Mouse (Mus musculus): ENCODE results near the gene Fstl1. TPM values are rescaled to one million over a fixed set of nuclear protein-coding genes. Genes with fewer than 3 reads are reported as not detected.

Gene Fstl1
- polyA plus RNA-seq, 1 experiment, result 31.4 TPM

DNA sequence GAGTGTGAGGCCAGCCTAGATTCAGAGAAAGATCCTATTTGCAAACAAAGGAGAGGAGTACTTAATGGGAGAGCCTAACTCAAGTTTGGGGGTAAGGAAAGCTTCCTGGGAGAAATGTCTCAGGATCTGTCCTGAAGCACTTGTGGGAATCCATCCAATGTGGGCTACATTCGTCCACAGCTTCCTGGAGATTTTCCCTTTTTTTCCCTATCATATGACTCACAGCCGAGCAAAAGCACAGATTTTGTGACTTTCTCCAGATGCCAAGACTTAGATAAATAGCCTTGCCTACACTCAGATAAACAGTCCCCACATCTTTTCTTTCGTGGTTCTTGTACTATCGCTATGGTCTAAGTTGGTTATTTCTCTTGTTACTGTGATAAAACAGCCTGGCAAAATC, 34.4 kb upstream of the Fstl1 start:
- Histone ChIP-seq H3K27ac (ENCODE audit: control insufficient read depth, insufficient read depth, low read depth, low read length, poor library complexity) (no peak overlapping the region), H3K4me1 (ENCODE audit: control insufficient read depth, insufficient read depth, low read length) (no peaks in the 10 kb centered on the region), H3K4me3 (replicated peaks; ENCODE audit: control insufficient read depth, low read depth, low read length) (no peak overlapping the region)
- 80% methylated on average over 4 of the region's 4 CpGs for WGBS
- TF ChIP-seq CTCF (IDR thresholded peaks at IDR 0.05; ENCODE audit: control insufficient read depth, insufficient read depth, low read length) (no peak), POLR2A (IDR thresholded peaks at IDR 0.05; ENCODE audit: borderline replicate concordance, control insufficient read depth, low read depth, low read length) (no peak)

DNA sequence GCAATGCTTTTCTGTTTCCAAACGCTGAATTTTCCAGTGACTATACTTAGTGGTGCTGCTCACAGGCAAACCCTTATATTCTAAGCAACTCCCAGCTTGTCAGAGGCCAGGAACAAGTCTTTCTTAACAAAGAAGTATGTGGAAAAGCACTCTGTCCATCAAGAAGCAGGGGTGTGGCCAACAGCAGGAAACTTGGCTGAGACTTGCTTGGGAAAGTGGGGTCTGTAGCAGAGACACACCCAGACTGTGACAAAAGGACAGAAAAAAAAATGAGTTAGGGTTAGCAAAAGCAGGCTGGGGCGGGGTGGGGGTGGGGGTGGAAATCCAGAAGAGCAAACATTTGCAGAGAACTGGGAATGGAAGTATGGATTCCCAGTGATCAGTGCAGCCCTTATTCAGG, 23.8 kb upstream of the Fstl1 start:
- 37% methylated on average over 2 of the region's 2 CpGs for WGBS
- H3K4me3 ChIP-seq (replicated peaks; ENCODE audit: control insufficient read depth, low read depth, low read length), result no peak overlapping the region
- no peak for TF ChIP-seq CTCF (IDR thresholded peaks at IDR 0.05; ENCODE audit: control insufficient read depth, insufficient read depth, low read length)
- no peak for TF ChIP-seq POLR2A (IDR thresholded peaks at IDR 0.05; ENCODE audit: borderline replicate concordance, control insufficient read depth, low read depth, low read length)
- H3K4me1 ChIP-seq (ENCODE audit: control insufficient read depth, insufficient read depth, low read length), result no peaks in the 10 kb centered on the region
- H3K27ac ChIP-seq (ENCODE audit: control insufficient read depth, insufficient read depth, low read depth, low read length, poor library complexity), result no peak overlapping the region

DNA sequence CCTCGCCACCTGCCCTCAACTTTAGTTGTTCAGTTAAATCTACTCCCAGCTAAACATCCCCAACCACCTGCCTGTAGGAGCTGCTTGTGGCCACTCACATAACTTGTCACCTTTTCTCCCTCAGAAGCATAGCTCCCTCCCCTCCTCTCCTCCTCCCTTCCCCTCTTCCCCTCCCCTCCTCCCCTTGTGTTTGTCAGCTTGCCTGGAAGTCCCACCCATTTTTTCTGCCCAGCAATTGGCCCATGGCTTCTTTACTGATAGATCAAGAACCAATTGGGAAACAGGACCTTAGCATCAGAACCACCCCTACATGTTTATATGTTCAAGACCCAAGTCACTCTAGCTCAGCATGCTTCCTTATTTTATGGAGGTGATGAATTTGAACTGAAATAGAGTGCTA, 22.9 kb upstream of the Fstl1 start:
- no peak overlapping the region for H3K4me3 ChIP-seq (replicated peaks; ENCODE audit: control insufficient read depth, low read depth, low read length)
- no peaks in the 10 kb centered on the region for H3K4me1 ChIP-seq (ENCODE audit: control insufficient read depth, insufficient read depth, low read length)
- 65% methylated on average over 1 of the region's 1 CpGs for WGBS
- no peak overlapping the region for H3K27ac ChIP-seq (ENCODE audit: control insufficient read depth, insufficient read depth, low read depth, low read length, poor library complexity)
- no peak for TF ChIP-seq CTCF (IDR thresholded peaks at IDR 0.05; ENCODE audit: control insufficient read depth, insufficient read depth, low read length)
- TF ChIP-seq POLR2A (IDR thresholded peaks at IDR 0.05; ENCODE audit: borderline replicate concordance, control insufficient read depth, low read depth, low read length), result no peak

DNA sequence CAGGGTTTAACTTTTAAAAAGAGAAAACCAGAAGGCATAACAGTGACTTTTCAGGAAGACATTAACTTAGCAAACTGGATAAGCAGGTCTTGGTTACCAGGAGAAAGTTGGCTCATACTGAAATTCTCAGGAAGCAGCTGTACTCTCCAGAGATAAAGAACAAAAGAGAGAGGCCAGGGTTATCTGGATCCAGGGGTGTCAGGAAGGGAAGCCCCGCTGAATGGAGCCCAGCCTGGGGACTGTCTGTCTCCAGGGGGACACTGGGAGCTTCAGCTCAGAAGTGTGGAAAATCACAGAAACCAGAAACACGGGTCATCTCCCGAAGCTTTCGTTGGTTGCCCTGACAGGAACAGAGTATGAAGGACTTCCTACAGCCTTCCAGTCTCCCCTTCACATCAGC, 22.2 kb upstream of the Fstl1 start:
- no peak for TF ChIP-seq CTCF (IDR thresholded peaks at IDR 0.05; ENCODE audit: control insufficient read depth, insufficient read depth, low read length)
- WGBS, result 63% methylated on average over 4 of the region's 4 CpGs
- no peak overlapping the region for H3K4me3 ChIP-seq (replicated peaks; ENCODE audit: control insufficient read depth, low read depth, low read length)
- H3K27ac ChIP-seq (ENCODE audit: control insufficient read depth, insufficient read depth, low read depth, low read length, poor library complexity), result no peak overlapping the region
- no peaks in the 10 kb centered on the region for H3K4me1 ChIP-seq (ENCODE audit: control insufficient read depth, insufficient read depth, low read length)

DNA sequence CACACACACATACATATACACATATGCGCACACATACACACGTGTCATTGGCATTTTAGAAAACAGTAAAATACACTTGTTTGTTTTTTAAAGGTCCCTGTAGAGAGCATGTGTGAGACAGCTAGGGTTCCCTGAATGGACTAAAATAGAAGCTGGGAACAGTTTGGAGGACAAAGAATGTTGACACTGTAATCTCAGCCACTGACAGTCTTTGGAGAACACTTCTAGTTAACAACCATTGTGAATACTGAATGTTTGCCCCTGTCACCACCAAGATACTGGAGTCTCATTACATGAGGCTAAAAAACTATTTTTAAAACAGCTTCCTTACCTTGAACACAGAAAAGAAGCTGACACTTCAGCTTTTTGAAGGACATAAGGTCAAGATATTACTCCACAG, 19.4 kb upstream of the Fstl1 start:
- Histone ChIP-seq H3K4me3 (replicated peaks; ENCODE audit: control insufficient read depth, low read depth, low read length) (no peak overlapping the region), H3K27ac (ENCODE audit: control insufficient read depth, insufficient read depth, low read depth, low read length, poor library complexity) (no peak overlapping the region), H3K4me1 (ENCODE audit: control insufficient read depth, insufficient read depth, low read length) (no peaks in the 10 kb centered on the region)
- TF ChIP-seq CTCF (IDR thresholded peaks at IDR 0.05; ENCODE audit: control insufficient read depth, insufficient read depth, low read length) (no peak), POLR2A (IDR thresholded peaks at IDR 0.05; ENCODE audit: borderline replicate concordance, control insufficient read depth, low read depth, low read length) (no peak)
- 90% methylated on average over 2 of the region's 2 CpGs for WGBS

DNA sequence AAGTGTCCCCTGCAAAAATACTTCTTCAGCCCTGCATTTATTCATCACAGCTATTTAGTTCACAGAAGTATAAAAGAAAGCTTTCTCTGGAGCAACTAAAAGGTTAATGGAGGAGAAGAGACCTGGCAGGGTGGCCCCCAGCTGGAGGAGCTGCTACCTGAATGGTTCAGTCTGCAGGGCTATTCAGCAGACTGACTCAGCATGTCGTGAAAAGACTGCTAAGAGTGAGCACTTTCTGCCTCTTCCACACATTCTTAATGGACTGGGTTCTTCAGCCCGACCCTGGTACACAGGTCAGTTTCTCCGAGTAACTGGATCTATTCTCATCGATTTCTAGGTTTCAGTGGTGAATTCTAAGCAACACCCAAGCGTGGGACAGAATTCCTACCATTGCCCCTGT, 12.9 kb upstream of the Fstl1 start:
- Histone ChIP-seq H3K4me3 (replicated peaks; ENCODE audit: control insufficient read depth, low read depth, low read length) (no peak overlapping the region), H3K4me1 (ENCODE audit: control insufficient read depth, insufficient read depth, low read length) (no peaks in the 10 kb centered on the region), H3K27ac (ENCODE audit: control insufficient read depth, insufficient read depth, low read depth, low read length, poor library complexity) (no peak overlapping the region)
- 52% methylated on average over 5 of the region's 5 CpGs for WGBS
- no peak for TF ChIP-seq CTCF (IDR thresholded peaks at IDR 0.05; ENCODE audit: control insufficient read depth, insufficient read depth, low read length)

DNA sequence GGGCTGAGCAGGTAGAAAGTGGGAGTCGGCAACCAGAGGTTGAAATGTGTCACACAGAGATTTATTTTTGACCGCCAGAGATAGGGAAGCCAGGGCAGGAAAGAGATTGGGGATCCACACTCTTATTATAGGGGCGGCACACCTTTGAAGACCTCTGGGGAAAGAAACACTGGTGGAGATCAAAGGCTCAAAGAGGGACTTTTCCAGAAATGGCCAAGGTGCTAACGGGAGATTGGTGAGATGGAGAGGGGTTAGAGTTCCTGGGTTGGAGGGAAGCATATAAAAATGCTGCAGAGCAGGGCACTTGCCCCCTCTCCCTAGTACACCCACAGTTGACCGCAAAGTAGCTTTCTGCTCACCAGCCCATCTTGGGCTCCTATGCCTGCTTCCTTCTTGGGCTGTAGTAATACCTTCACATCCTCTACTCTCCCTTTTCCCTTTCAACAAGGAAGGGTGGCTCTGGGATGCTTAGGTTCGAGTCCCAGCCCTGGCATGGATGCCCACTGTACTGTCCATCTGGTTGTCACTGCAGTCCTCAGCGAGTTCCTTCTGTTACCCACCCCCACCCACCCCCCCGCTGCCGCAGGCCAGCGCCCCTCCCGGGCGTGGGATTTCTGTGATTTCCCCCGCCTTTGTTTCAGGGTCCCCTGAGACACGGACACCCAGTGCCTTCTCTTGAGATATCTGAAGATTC, 360 bp upstream of the Fstl1 start:
- H3K27ac ChIP-seq (ENCODE audit: control insufficient read depth, insufficient read depth, low read depth, low read length, poor library complexity), result no peak overlapping the region
- H3K4me1 ChIP-seq (ENCODE audit: control insufficient read depth, insufficient read depth, low read length), result no peaks in the 10 kb centered on the region; the same call in 1 of the 2 replicates
- no peak overlapping the region for H3K4me3 ChIP-seq (replicated peaks; ENCODE audit: control insufficient read depth, low read depth, low read length)
- WGBS, result 21% methylated on average over 14 of the region's 14 CpGs
- TF ChIP-seq CTCF (IDR thresholded peaks at IDR 0.05; ENCODE audit: control insufficient read depth, insufficient read depth, low read length), result no peak
- no peak for TF ChIP-seq POLR2A (IDR thresholded peaks at IDR 0.05; ENCODE audit: borderline replicate concordance, control insufficient read depth, low read depth, low read length)

DNA sequence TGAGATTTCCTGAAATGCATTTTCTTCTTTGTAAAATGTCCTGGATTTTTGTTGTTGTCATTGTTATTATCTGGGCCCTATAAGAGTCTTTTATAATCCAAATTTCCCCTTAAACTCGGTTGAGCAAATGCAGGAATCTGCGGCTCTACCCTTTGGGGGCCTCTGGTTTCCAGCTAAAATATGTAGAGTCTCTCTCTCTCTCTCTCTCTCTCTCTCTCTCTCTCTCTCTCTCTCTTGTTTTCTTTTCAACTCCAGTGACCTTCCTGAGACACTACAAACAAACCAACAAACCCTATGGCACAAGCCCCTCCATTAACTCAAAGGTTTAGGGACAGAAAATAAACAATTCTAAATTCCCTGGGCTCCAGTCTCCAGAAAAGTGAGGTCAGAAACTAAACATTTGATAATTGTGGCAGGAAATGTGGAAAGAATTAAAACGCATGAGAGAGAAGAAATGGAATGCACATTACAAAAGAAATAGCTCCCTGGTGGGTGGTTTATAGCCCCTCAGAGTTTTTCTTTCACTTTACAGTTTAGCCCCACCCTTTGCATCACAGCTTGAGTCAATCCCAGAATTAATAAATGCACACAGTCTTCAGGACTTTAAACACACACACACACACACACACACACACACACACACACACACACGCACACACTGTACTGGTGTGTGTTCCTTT, 1.3 kb downstream of the Fstl1 start:
- TF ChIP-seq POLR2A (IDR thresholded peaks at IDR 0.05; ENCODE audit: borderline replicate concordance, control insufficient read depth, low read depth, low read length), result no peak
- TF ChIP-seq CTCF (IDR thresholded peaks at IDR 0.05; ENCODE audit: control insufficient read depth, insufficient read depth, low read length), result no peak
- H3K27ac ChIP-seq (ENCODE audit: control insufficient read depth, insufficient read depth, low read depth, low read length, poor library complexity), result no peak overlapping the region
- H3K4me1 ChIP-seq (ENCODE audit: control insufficient read depth, insufficient read depth, low read length), result no peaks in the 10 kb centered on the region; the same call in 1 of the 2 replicates
- H3K4me3 ChIP-seq (replicated peaks; ENCODE audit: control insufficient read depth, low read depth, low read length), result no peak overlapping the region
- 38% methylated on average over 4 of the region's 4 CpGs for WGBS
